Mouse (Mus musculus): Measurements from ENCODE around the gene Plekha7.
"Not testable (repeated sequence)": the region's sequence is repeated elsewhere in the genome, so short reads cannot be mapped to it uniquely, and the experiment has no call there.

Plekha7 gene

DNA sequence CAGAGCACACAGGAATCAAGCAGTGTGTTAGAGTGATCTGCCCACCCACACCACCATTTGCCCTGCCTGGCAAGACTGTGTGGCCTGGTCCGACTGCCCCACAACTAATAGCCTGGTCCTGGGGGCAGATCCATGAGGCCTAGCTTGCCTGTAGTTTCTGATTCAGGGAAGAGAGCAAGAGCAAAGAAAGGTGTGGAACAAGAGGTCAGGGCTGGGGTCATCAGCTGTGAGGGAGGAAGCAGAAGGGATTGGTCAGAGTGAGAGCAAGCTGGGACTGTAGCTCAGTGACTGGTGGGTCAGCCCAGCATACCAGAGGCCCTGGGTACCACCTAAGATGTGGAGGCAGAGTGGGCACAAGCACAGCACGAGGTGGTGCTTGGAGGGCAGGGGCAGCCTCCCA is 181.1 kb downstream of the Plekha7 start:
- no peak for DNase-seq (ENCODE audit: low spot score)

DNA sequence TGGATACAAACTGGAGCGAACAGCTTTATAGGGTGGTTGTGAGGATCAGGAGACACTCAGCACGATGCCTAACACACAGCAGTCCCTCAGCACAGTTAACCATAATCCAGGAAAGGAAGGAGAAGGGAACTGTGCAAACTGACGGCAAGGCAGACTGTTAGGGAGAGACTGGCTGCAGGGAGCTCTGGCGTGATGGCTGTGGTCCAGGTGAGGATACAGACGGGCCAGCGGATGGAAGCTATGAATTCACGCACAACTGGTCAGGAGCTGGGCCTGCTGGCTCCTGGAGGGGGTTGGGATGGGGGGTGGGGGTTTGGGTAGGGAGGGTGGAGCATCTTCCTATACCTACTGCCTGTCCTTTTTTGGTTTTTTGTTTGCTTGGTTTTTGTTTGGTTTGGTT is 182.5 kb downstream of the Plekha7 start:
- DNase-seq (ENCODE audit: low spot score): no peak

DNA sequence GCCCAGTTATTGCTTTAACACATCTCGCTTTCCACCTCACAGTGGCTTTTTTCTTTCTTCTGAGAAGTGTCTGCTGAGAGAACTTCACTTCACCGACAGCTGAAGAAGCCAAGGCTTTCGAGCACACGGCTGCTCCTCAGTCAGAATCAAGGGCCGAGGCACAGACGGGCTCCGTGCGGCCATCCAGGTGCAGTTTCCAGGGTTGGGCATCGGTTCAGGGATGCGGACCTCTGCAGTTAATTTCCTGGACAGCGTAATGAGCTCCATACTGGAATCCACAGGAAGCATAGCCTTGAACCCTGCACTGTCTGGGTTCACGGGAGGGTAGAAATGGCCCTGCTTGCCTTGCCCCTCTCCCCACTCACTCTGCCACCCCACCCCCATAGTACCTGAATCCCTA is 184.1 kb downstream of the Plekha7 start:
- DNase-seq (ENCODE audit: low spot score): no peak

DNA sequence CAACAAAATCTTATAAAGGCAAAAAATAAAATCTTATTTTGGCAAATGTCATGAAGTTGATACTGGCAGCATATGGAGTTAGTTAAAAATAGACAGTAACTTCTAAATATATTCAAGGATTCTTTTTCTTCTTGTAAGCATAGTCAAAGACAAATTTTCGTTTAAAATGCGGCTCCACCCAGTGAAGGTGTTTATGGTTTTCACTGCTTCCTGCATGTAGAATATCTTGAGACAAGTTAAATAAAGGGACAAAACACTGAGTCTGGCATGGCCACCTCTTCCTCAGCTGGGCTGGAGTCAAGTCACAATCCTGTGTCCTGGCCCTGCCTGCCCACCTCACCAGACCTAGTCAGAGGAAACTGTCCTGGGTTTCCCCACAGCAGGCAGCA is 184.6 kb downstream of the Plekha7 start:
- DNase-seq (ENCODE audit: low spot score): no peak

DNA sequence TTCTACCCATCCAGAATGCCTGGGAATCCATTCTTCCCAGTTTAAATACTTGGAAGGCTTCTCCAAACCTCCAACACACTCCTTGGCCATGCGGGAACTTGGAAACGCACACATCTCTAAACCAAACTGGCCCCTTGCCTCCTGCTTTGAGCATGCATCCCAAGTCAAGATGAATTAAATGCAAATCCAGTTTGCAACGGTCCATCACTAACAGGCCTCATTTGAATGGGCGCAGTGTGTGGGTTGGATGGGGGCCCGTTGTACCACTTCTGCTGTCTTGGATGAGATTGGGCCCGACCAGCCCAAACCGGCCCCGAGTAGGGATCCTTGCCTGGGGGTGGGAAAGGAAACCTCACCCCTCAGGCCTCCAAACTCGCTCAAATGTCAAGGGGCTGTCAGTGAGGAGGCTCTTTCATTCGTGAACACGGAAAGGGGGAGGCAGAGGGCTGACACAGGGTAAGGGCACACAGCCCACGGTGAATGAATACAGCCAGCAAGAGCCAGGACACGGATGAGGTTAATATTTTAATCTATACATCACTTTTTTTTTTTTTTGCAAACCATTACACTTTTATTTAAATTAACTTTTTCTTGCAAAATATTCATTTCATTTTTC is 185.1 kb downstream of the Plekha7 start:
- DNase-seq (ENCODE audit: low spot score): no peak

DNA sequence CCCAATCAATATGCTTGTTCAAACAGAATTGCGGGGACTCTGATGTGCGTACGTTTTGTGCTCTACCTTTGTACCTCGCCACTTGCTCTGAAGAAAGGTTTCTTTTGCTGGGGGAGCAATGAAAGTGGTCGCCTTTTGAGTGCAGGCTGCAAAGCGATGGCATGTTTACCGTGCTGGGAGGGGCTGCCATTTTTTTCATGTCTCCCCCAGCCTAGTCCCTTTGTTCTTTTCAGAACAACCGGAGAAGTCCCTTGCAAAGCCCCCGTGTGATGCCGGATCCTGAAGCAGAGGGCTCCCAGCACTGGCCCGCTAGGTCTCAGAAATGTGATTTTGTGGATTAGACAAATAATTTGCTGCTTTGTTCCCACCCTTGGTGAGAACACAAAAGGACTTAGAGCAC is 187.0 kb downstream of the Plekha7 start:
- DNase-seq (ENCODE audit: low spot score): no peak

DNA sequence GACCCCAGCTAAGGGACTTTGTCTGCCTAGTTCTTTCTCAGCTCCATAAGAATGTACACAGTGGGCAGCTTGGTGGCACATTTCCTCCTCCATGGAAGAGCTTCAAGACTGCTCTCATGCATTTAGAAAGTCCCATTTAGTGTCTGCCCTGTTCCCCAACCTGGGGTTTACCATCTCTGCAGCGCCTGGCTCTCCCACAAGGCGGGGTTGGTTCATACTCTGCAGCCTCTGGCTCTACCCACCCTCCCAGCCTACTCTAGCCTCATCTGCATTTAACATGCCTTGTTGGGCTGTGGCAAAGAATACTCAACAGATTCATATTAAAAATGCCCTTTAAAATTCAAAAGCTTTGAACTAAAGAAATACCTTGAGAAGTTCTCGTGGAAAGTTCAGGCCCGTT is 187.4 kb downstream of the Plekha7 start:
- no peak for DNase-seq (ENCODE audit: low spot score)

DNA sequence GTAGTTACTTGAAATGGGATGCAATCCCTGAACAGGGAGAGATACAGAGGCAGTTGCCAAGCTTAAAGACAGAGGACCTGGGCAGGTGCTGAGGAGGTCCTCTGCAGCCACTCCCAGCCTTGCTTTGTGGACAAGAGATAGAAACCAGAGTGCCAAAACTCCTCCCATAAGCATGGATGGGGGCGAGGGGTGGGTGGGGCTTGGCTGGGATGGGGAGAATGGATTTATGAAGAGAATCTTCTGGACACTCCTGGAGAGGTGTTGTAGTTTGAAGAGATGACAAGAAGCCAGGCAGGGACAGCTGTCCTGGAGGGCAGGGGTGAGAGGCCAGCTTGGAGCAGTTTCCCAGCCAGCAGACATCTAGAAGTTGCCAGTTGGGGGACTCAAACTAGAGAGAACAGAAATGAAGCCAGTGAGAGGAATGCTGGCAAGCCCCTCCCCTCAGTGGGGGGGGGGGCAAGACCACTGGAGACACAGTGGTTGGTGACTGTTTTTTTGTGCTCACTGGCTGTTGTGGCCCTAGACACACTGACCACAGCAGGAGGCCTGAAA is 188.8 kb downstream of the Plekha7 start:
- no peak for DNase-seq (ENCODE audit: low spot score)

DNA sequence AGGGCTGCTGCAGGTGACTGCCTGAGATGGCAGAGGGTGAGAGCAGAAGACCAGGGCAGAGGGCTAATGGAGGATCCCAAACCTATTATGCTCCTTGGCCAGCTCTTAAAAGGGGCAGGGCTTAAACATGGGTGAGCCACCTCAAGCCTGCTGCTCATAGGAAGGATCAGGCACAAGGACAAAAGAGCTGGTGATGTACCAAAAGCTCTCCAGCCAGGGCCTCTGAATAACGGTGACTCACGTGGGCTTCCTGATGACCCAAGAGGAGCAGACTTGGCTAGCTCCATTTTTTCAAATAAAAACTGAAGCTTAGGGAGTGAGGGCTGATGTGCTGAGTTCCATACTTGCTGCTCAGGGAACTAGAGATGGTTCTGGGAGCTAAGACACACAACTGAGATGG is 192.2 kb downstream of the Plekha7 start:
- no peak for DNase-seq (ENCODE audit: low spot score)

DNA sequence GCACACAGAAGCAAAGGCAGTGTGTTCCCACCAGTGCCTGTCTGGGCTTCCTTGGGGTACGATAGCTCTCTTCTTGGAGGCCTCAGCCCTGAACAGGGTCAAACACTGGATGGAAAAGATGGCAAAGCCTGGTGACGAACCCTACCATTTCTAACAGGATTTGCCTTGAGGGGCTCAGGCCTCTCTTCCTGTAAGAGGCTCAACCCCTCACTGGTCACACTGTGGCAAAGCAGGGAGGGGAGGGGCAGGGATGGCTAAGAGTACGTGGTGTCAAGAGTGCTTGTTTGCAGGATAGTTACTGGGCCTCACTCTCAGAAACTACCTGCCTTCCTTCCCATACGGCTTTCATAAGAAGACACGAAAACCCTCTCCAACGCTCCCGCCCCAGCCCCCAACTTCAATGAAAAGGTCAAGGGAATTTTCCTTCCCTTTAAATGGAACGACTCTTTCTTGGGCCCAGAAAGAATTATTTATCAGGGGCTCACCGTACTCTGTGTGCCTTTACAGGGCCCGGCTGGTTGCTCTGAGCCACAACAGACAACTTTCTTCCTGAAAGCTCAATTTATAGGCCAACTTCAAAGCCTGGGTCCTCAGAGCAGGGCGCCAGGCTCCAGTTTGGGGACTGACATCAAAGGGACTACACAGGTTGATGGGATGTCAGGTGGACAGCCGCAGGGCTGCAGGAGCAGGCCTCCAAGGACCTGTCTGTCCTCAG is 192.8 kb downstream of the Plekha7 start:
- DNase-seq (ENCODE audit: low spot score): no peak

DNA sequence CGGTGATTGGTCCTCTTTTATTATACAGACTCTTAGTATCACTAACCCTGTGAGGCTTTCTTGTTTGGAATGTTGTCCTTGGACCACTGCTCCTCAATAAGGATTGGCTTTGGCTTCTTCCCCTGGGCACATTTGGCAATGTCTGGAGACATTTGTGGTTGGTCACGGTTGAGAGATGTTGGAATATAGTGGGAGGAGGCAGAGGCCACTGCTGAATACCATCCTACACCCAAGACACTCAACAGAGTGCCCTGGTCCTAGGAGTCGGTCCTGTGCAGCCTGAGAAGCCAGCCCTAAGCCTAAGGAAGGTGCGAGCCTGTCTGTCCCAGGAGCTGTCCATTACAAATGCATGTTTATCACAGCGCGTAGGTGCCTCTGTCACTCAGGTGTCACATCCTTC is 196.6 kb downstream of the Plekha7 start:
- DNase-seq (ENCODE audit: low spot score): no peak

DNA sequence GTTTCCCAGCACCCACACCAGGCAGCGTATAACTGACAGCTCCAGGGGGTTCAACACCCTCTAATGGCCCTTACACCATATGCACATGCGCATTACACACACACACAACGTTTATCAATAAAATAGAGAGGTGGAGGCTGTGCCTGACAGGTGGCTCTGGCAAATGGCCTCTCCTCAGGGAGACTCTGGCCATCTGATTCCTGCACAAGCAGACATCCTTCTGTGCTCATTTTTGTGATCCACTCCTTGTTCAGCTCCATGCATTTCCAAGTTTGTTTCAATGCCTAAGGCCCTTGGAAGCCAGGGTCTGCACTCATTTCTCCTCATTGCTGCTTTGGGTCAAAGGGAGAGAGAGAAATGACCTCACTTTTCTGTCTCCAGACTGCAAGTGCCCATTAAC is 197.5 kb downstream of the Plekha7 start:
- no peak for DNase-seq (ENCODE audit: low spot score)

DNA sequence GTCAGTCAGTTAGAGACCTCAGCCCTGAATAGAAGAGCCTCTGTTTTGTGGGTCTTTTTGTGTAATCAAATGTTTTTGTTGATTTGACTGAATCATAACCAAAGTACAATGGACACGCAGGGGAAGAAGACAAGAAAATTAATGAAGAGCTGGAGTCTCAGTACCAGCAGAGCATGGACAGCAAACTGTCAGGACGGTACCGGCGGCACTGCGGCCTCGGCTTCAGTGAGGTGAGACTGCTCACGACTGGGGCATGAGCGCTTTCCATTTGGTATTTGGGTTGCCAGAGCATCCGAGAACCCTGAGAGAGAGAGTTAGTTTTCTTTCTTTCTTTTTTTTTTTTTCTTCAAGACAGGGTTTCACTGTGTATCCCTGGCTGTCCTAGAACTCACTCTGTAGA is 205.1 kb downstream of the Plekha7 start:
- DNase-seq (ENCODE audit: low spot score): no peak

DNA sequence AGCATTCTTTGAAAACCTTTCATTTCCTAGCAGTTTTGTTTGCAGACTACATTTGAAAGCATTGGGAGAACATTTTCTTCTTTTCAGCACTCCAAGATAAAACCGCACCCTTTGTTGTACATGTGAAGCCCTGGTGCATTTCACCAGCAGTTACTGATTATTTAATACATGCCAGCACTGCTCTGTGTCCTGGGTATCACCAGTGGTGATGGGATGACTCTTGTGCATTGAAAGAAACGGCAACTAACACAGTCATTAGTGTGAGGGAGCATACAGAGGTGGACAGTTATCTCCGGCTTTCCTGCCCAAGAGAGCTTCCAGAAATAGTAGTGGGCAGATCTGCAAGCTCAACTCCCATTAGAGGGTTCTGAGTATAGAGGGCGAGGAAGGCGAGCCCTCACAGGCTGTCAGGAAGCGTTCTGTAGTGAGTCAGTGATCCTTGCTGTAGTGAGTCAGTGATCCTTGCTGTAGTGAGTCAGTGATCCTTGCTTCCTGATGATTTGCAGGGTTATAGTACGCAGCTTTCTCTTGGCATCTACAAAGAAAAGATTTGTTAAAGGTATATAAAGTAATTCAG is 208.1 kb downstream of the Plekha7 start:
- DNase-seq (ENCODE audit: low spot score): no peak

DNA sequence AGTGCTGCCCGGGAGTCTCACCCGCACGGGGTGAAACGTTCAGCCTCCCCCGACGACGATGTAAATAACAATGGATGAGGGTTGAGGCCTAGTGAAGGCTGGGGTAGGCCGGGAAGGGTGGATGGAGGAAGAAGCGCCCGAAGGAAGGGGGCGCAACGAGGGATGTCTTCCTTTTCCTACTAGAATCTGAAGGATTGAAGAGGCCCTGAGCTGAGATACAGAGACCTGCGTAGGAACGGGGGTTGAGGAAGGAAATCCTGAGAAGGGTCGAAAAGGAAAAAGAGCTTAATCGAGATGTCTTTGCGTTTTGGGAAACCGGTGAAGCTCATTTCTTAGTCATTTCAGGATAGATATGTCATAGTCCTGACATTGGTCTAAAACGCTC is 214.7 kb downstream of the Plekha7 start:
- no peak for DNase-seq (ENCODE audit: low spot score)

DNA sequence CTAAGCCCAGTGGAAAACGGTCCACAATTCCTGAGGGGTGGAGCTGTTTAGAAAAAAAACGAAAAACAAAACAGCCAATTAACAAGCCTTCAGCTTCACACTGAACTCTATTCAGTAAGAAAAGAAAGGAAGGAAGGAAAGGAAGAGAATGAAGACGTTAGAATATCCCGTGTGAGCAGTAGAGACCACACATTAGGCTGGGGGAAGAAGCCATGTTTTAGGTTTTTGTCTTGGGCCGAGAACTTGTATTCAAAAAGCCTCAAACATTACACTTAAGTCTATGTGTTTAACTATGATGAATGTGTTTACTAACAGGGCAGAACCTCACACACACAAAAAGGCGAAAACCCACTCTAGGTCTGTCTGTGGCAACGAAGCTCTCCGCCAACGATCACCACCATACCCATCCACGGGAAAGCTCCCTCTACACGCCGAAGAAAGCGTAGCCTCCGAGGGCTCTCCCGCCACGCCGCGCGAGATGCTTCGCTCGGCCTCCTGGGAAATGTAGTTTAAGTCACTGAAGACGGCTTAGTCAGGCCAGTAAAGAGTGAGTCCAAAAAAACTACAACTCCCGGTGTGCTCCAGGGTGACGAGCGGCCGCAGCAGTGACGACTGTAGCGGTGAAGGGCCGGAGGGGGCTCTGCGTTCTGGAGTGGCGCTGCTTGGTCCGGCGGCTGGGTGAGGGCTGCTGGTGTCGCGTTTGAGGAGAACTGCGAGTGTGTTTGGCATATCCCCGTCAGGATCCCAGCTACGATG is 215.3 kb downstream of the Plekha7 start:
- peak; percentile 77 for DNase-seq (ENCODE audit: low spot score)

DNA sequence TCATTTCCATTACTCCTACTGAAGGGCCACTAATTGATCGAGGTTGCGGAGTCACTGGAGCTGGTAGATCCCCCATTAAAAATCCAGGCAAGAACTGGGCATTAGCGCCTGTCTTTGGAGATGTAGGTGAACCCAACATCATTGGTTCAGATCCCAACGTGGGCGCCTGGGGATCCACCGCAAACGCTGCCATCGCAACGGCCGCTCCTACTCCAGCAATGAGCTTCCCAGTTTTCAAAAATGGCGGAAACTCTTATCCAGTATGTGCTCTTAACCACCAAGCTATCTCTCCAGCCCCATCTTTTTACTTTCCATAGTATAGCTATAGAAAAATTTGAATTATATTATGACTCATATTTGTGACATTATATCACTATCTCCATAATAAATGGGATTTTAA is 223.8 kb downstream of the Plekha7 start, which contains the start of gene Gm4353:
Gene Gm4353, minus strand, starts transcription at position 270 of the 400 bp plus-strand sequence.
- not testable (repeated sequence) for DNase-seq (ENCODE audit: low spot score)

All from urinary bladder, postnatal 10 days (tissue).